ENCODE assay signal across 14 mouse cellular contexts in genomic region chr8:114982762-114983161, GRCm38 (mm10).
"Had no signal": no experiment of that assay in that cellular context is flagged by ENCODE, and none has a peak within 500 bp of the region (broad histone marks: within the 10 kb centered on the region; RNA-seq: fewer than 3 reads in every experiment).

No protein-coding gene starts in this region.

- H3K36me3 ChIP-seq: limb, embryonic 10.5 days; liver, embryonic 13.5 days; lung, embryonic 15.5 days; midbrain, embryonic 15.5 days; neural tube, embryonic 12.5 days had no signal

- H3K4me2 ChIP-seq: liver, embryonic 13.5 days; lung, embryonic 15.5 days; midbrain, embryonic 11.5 days; midbrain, embryonic 15.5 days; neural tube, embryonic 12.5 days had no signal

- H3K4me1 ChIP-seq: lung, embryonic 15.5 days; megakaryocyte, embryonic 14.5 days; midbrain, embryonic 15.5 days had no signal

- H3K9ac ChIP-seq: liver, embryonic 13.5 days; liver, postnatal 0 days; lung, embryonic 15.5 days; midbrain, embryonic 15.5 days; neural tube, embryonic 12.5 days had no signal

- H3K9me3 ChIP-seq: limb, embryonic 10.5 days; liver, embryonic 13.5 days; lung, embryonic 15.5 days; midbrain, embryonic 15.5 days; neural tube, embryonic 12.5 days had no signal

- H3K27me3 ChIP-seq: liver, embryonic 13.5 days; lung, embryonic 15.5 days; megakaryocyte, embryonic 14.5 days; midbrain, embryonic 15.5 days; neural tube, embryonic 12.5 days had no signal

- ATAC-seq: liver, postnatal 0 days; midbrain, embryonic 15.5 days had no signal

- H3K27ac ChIP-seq: left cerebral cortex, adult 2 months; limb, embryonic 10.5 days; liver, embryonic 13.5 days; lung, embryonic 15.5 days; macrophage; midbrain, embryonic 15.5 days; neural tube, embryonic 12.5 days; stomach, postnatal 0 days had no signal

- DNase-seq: kidney, postnatal 10 days; liver, embryonic 13.5 days; liver, postnatal 0 days; lung, postnatal 14 days; thymus, postnatal 4 days had no signal

- H3K4me3 ChIP-seq: left cerebral cortex, adult 2 months; limb, embryonic 10.5 days; liver, embryonic 13.5 days; lung, embryonic 15.5 days; megakaryocyte, embryonic 14.5 days; midbrain, embryonic 15.5 days; neural tube, embryonic 12.5 days had no signal
